Mouse (Mus musculus) kidney, embryonic 14.5 days (tissue): ENCODE data around the gene Anks1b. TPM values are rescaled to one million over a fixed set of nuclear protein-coding genes. Genes with fewer than 3 reads are reported as not detected.

Experiments used
- ATAC-seq: fragments of 200-750 bp; cut with Nextera tagmentation; 2 replicates; pipeline ENCODE4 v1.8.0; 2017; ENCODE audit warnings: moderate number of reproducible peaks, mild to moderate bottlenecking, moderate TSS enrichment, moderate library complexity; ENCODE audit not compliant: low FRiP score, low TSS enrichment
- H3K27ac ChIP-seq: fragments of 300-500 bp; sonication (generic); 2 replicates; pipeline ENCODE4 v1.5.1; 2014; ENCODE audit warnings: low read depth, mild to moderate bottlenecking, low read length, moderate library complexity, mixed read lengths
- H3K27me3 ChIP-seq: fragments of 300-500 bp; sonication (generic); 2 replicates; pipeline ENCODE4 v1.6.1; 2014; ENCODE audit warnings: mild to moderate bottlenecking, low read length; ENCODE audit not compliant: control insufficient read depth, insufficient read depth
- H3K36me3 ChIP-seq: fragments of 300-500 bp; sonication (generic); 2 replicates; pipeline ENCODE4 v1.6.1; 2014; ENCODE audit warnings: low read length, mixed read lengths; ENCODE audit not compliant: control insufficient read depth, insufficient read depth
- H3K4me1 ChIP-seq: fragments of 300-500 bp; sonication (generic); 2 replicates; pipeline ENCODE4 v1.6.1; 2014; ENCODE audit warnings: low read length, mixed read lengths; ENCODE audit not compliant: control insufficient read depth, insufficient read depth
- H3K4me2 ChIP-seq: fragments of 300-500 bp; sonication (generic); replicated peaks from 2 replicates; pipeline ENCODE4 v1.6.1; 2014; ENCODE audit warnings: low read depth, mild to moderate bottlenecking, low read length
- H3K4me3 ChIP-seq: fragments of 300-500 bp; sonication (generic); 2 replicates; pipeline ENCODE4 v1.5.1; 2014; ENCODE audit warnings: mild to moderate bottlenecking, low read length
- H3K9ac ChIP-seq: fragments of 300-500 bp; sonication (generic); 2 replicates; pipeline ENCODE4 v1.6.1; 2014; ENCODE audit warnings: low read depth, mild to moderate bottlenecking, low read length, moderate library complexity
- H3K9me3 ChIP-seq: fragments of 300-500 bp; sonication (generic); 2 replicates; pipeline ENCODE4 v1.6.1; 2016; ENCODE audit warnings: low read length; ENCODE audit not compliant: control insufficient read depth
- WGBS: fragments of 180-500 bp; shearing (Covaris S2); extraction: QIAGEN DNeasy Blood & Tissue Kit; methylation state at CpG from one replicate; pipeline ENCODE4 v1.1.7; 2014; 5-methylcytosine and 5-hydroxymethylcytosine counted together
- polyA plus RNA-seq: library from polyadenylated mRNA; unstranded; fragments of >200 nt; fragmentation: Nextera tagmentation; extraction: Ambion mirVana; gene quantifications from 2 replicates; pipeline ENCODE4 v1.2.1, GENCODE M21; 2014

The Anks1b gene
- polyA plus RNA-seq, 1 experiment from 2014 or later: 4.4 TPM

DNA sequence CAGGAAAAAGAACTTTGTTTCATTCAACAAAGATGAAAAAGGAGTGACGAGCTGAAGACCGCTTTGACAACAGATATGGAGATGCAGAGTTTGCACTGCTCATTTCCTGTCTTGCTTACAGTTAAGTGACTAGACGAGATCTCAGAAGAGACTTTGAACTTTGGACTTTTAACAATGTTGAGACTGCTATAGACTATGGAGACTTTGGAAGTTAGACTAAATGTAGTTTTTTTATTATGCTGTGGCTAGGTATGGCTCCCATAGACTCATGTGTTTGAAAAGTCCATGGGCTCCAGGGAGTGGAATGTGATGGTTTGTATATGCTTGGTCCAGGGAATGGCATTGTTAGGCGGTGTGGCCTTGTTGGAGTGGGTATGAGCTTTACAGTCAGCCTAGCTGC, 1108.5 kb downstream of the Anks1b start:
- 90% methylated on average over 4 of the region's 4 CpGs for WGBS
- no peak overlapping the region for H3K27ac ChIP-seq
- no peaks in the 10 kb centered on the region for H3K4me1 ChIP-seq
- no peak overlapping the region for H3K9ac ChIP-seq
- H3K4me3 ChIP-seq: no peak overlapping the region
- no peak for ATAC-seq
- no peaks in the 10 kb centered on the region for H3K27me3 ChIP-seq
- no peaks in the 10 kb centered on the region for H3K36me3 ChIP-seq
- H3K9me3 ChIP-seq: 0 out of 2 replicates have a peak, but pooled peaks cover 2% of the 10 kb centered on the region
- no peak overlapping the region for H3K4me2 ChIP-seq

DNA sequence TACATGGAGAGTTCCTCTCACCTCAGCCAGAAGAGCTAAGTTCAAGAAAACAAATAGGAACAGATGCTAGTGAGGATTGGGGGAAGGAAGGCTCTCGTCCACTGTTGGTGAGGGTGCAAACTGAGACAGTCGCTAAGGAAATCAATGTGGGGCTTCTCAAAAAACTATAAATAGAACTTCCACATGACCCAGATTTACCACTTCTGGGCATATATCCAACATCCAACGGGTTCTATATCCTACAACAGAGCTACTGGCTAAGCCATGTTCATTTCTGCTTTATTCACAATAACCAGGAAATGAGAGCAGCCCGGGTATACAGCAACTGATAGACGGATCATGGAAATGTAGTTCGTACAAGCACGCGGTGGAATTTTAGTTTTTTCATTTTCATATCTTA, 1109.7 kb downstream of the Anks1b start:
- no peak overlapping the region for H3K9ac ChIP-seq
- H3K27ac ChIP-seq: no peak overlapping the region
- 72% methylated on average over 8 of the region's 8 CpGs for WGBS
- H3K4me1 ChIP-seq: no peaks in the 10 kb centered on the region
- 0 out of 2 replicates have a peak, but pooled peaks cover 2% of the 10 kb centered on the region for H3K9me3 ChIP-seq
- H3K27me3 ChIP-seq: no peaks in the 10 kb centered on the region
- ATAC-seq: no peak
- no peaks in the 10 kb centered on the region for H3K36me3 ChIP-seq
- H3K4me2 ChIP-seq: no peak overlapping the region
- no peak overlapping the region for H3K4me3 ChIP-seq

DNA sequence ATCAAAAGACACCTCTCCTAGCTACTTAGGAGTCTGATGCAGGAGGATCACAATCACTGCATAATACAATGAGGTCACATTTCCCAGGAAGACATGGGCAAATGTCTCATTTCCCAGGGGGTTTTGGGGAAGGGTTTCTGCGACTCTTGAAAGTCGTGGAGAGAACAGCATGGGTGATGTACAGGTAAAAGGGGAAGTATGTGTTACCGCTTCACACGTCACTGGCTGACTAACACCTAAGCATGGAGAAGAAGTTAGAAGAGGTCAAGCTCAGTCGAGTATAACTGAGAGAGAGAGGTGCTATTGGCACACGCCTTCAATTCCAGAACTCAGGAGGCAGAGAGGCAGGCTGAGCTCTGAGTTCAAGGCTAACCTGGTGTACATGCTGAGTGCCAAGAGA, 1117.0 kb downstream of the Anks1b start:
- H3K4me2 ChIP-seq: no peak overlapping the region
- no peaks in the 10 kb centered on the region for H3K4me1 ChIP-seq
- H3K4me3 ChIP-seq: no peak overlapping the region
- ATAC-seq: no peak
- 90% methylated on average over 6 of the region's 6 CpGs for WGBS
- H3K9me3 ChIP-seq: no peaks in the 10 kb centered on the region
- no peaks in the 10 kb centered on the region for H3K27me3 ChIP-seq
- H3K27ac ChIP-seq: no peak overlapping the region
- H3K9ac ChIP-seq: no peak overlapping the region
- peaks cover 17% of the 10 kb centered on the region; the same call in 1 of the 2 replicates for H3K36me3 ChIP-seq

DNA sequence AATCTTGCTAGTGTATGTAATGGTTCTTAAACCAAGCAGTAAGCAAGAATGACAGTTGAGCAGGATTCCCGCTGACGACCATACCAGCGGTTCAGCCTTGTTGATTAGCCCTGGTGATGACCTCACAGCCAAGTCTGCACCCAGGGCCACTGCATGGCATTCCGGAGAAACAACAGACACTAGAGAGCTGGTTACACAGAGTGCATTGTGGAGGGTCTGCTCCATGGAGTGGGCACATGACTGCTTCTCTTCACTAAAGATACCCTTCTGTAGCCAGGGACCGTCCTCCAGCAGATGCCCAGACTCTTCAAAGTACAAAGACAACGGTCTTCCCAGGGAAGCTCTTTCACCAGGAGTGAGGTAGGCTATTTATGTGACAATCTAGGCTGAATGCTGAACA, 1118.9 kb downstream of the Anks1b start:
- ATAC-seq: no peak

DNA sequence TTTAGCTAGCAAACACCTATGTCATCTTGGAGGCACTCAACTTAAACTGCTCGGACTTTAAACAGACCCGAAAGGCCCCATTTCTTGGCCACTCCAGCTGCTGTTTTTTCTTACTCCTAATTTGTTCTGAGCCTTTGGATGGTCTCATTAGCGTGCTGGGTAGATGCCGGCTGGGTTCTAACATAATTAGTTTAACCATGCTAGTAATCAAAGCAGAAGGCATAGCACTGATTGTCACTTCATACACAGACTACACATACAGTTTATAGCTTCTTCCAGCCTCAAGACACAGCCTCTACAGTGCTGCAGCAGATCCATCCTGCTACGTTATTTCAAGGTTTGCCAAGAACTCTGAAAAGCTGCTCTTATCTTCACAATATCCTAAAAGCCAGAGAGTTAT, 1120.6 kb downstream of the Anks1b start:
- no peak overlapping the region for H3K27ac ChIP-seq
- H3K27me3 ChIP-seq: no peaks in the 10 kb centered on the region
- H3K4me3 ChIP-seq: no peak overlapping the region

More for the DNA sequence above, 1118.9 kb downstream of the Anks1b start:
- no peaks in the 10 kb centered on the region for H3K27me3 ChIP-seq
- no peak overlapping the region for H3K4me3 ChIP-seq
- H3K27ac ChIP-seq: no peak overlapping the region
- H3K4me2 ChIP-seq: no peak overlapping the region
- WGBS: 92% methylated on average over 6 of the region's 6 CpGs
- H3K4me1 ChIP-seq: no peaks in the 10 kb centered on the region
- H3K9ac ChIP-seq: no peak overlapping the region
- no peaks in the 10 kb centered on the region for H3K9me3 ChIP-seq
- H3K36me3 ChIP-seq: peaks cover 27% of the 10 kb centered on the region; the same call in 1 of the 2 replicates

DNA sequence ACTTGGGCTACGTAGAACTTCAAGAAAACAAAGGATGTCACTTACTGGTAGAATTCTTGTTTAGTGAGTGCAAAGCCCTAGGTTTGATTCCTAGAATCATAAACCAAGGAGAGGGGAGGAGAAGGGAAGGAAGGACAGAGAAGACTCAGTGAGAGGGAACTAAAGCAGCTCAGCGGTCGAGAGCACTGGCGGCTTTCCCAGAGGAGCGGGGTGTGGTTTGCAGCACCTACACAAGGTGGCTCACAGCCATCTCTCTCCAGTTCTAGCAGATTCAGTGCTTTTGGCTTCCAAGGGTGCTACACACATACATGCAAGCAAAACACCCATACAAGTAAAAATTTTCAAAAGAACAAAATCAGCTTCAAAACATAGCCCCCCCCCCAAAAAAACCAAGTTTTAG, 1126.6 kb downstream of the Anks1b start:
- Histone ChIP-seq H3K9me3 (no peaks in the 10 kb centered on the region), H3K27me3 (no peaks in the 10 kb centered on the region), H3K4me1 (no peaks in the 10 kb centered on the region), H3K4me2 (no peak overlapping the region), H3K4me3 (no peak overlapping the region), H3K9ac (no peak overlapping the region), H3K36me3 (peaks cover 13% of the 10 kb centered on the region; the same call in 1 of the 2 replicates), H3K27ac (no peak overlapping the region)
- no peak for ATAC-seq
- WGBS: 79% methylated on average over 5 of the region's 5 CpGs

More for the DNA sequence above, 1120.6 kb downstream of the Anks1b start:
- H3K36me3 ChIP-seq: peaks cover 27% of the 10 kb centered on the region; the same call in 1 of the 2 replicates
- WGBS: 91% methylated on average over 5 of the region's 5 CpGs
- no peaks in the 10 kb centered on the region for H3K4me1 ChIP-seq
- no peaks in the 10 kb centered on the region for H3K9me3 ChIP-seq
- no peak overlapping the region for H3K4me2 ChIP-seq
- H3K9ac ChIP-seq: no peak overlapping the region
- no peak for ATAC-seq

DNA sequence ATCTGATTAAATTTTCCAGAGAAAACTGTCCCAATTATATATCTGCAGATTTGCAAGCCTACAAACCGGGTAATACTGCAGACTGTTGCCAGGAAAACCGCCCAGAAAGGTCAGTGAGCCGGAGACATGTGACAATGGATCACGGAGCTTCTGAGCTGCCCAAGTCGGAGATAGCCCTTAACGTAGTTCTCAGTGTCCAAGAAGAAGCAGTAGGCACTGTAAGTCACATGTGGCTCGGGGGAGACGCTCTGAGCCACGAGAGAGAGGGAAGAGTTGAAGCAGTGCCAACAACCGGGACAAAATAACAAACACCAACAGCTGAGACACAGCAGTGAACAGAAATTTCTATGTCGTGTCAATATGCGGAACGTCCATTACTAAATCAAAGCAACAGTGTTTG, 1128.1 kb downstream of the Anks1b start:
- H3K4me3 ChIP-seq: no peak overlapping the region
- H3K36me3 ChIP-seq: no peaks in the 10 kb centered on the region; the same call in 1 of the 2 replicates
- no peaks in the 10 kb centered on the region for H3K4me1 ChIP-seq
- no peak for ATAC-seq
- no peaks in the 10 kb centered on the region for H3K27me3 ChIP-seq
- WGBS: 74% methylated on average over 13 of the region's 13 CpGs
- no peak overlapping the region for H3K27ac ChIP-seq
- H3K4me2 ChIP-seq: no peak overlapping the region
- no peaks in the 10 kb centered on the region for H3K9me3 ChIP-seq
- H3K9ac ChIP-seq: no peak overlapping the region

DNA sequence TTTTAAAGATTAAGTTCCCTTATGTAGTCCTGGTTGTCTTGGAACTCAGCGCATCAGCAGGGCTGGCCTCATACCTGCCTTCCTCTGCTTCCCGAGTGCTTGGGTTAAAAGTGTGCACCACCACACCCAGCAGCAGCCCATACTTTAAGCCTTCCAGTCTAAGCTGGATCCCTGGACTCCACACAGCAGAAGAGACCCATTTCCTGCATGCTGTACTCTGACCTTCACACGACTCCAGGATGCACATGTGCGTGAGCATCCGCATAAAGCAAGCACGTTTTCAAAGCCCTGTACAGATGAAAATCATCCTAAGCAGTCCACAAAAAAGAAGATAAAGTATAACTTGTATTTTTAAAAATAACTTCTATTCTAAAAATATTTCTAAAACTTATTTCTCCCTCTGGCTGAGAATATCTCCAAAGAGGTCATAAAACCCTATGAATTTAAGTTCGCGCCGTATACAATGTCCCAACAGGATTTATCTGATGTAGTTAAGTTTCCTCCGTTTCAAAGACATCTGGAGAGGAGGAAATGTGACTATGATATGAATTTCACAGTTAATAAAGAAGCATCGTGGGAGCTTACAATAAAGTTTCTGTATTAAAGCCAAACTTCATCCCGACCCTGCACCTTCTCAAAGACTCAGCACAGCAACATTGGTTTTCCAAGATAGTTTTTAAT, 1132.7 kb downstream of the Anks1b start:
- H3K4me2 ChIP-seq: no peak overlapping the region
- H3K27me3 ChIP-seq: no peaks in the 10 kb centered on the region
- H3K9ac ChIP-seq: no peak overlapping the region
- H3K9me3 ChIP-seq: no peaks in the 10 kb centered on the region
- ATAC-seq: no peak
- no peak overlapping the region for H3K27ac ChIP-seq
- peaks cover 4% of the 10 kb centered on the region; the same call in 1 of the 2 replicates for H3K36me3 ChIP-seq
- H3K4me3 ChIP-seq: no peak overlapping the region
- WGBS: 85% methylated on average over 12 of the region's 12 CpGs
- H3K4me1 ChIP-seq: no peaks in the 10 kb centered on the region
